Mouse (Mus musculus) C2C12 (cell line): ENCODE measurements around the gene Palld.

Source experiments
- CTCF ChIP-seq: IDR thresholded peaks from one replicate; pipeline ENCODE4 v1.5.1; 2011; ENCODE audit not compliant: control insufficient read depth, insufficient read depth, insufficient read length
- MAX ChIP-seq: IDR thresholded peaks from one replicate; pipeline ENCODE4 v1.6.1; 2011; ENCODE audit warnings: mild to moderate bottlenecking, control low read depth

DNA sequence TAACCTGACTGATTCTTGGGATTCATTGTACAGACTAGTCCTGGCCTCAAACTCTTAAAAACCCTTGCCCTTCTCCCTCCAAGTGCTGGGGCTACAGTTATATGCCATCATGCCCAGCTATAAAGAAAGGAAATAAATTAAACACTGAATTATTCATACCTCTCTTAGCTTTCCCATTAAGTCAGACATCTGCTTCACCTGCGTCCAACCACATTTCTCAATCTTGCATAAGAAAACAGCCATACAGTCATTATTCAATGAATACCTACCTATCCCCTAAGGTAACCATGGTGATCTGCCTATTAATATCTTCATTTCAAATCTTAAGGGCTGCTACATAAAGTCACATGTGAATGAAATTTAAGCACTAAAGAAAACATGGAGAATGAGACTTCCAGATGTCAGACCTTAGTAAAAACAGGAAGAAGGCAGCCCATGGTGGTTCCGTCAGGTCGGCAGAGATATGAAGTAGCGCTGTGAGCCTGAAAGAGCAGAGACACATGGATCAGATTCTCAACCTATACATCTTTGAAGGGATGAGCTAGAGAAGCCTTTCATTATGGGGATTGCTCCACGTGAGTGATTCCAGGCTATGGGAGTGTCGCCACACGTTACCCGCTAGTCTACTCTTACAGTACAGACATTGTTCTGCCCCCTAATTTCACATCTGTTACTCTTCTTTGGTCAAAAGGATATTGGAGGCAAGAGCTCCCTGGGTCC is 193.7 kb downstream of the Palld start:
- no peak for TF ChIP-seq CTCF
- no peak for TF ChIP-seq MAX
